Mouse (Mus musculus) heart, postnatal 0 days (tissue): ENCODE data around the gene Creld2. TPM values are rescaled to one million over a fixed set of nuclear protein-coding genes. Genes with fewer than 3 reads are reported as not detected.

Experiments used
- ATAC-seq: fragments of 200-750 bp; cut with Nextera tagmentation; 2 replicates; pipeline ENCODE4 v1.8.0; 2017; ENCODE audit warnings: low read depth, moderate number of reproducible peaks, moderate library complexity; ENCODE audit not compliant: insufficient read depth
- DNase-seq: peaks from one replicate; pipeline ENCODE4 v3.0.0-alpha.2; 2016; ENCODE audit warnings: low spot score
- H3K27ac ChIP-seq: fragments of 300-500 bp; sonication (generic); 2 replicates; pipeline ENCODE4 v1.5.1; 2014; ENCODE audit warnings: low read depth, mild to moderate bottlenecking
- H3K27me3 ChIP-seq: fragments of 300-500 bp; sonication (generic); 2 replicates; pipeline ENCODE4 v1.6.1; 2014; ENCODE audit warnings: low read length, mixed read lengths; ENCODE audit not compliant: control insufficient read depth, insufficient read depth
- H3K36me3 ChIP-seq: fragments of 300-500 bp; sonication (generic); replicated peaks from 2 replicates; pipeline ENCODE4 v1.6.1; 2014; ENCODE audit warnings: low read length, mixed read lengths; ENCODE audit not compliant: control insufficient read depth, insufficient read depth
- H3K4me1 ChIP-seq: fragments of 300-500 bp; sonication (generic); 2 replicates; pipeline ENCODE4 v1.6.1; 2014; ENCODE audit warnings: antibody characterized with exemption; ENCODE audit not compliant: control insufficient read depth, insufficient read depth
- H3K4me2 ChIP-seq: fragments of 300-500 bp; sonication (generic); 2 replicates; pipeline ENCODE4 v1.6.1; 2014; ENCODE audit warnings: low read depth, mild to moderate bottlenecking, low read length, moderate library complexity
- H3K4me3 ChIP-seq: fragments of 300-500 bp; sonication (generic); 2 replicates; pipeline ENCODE4 v1.5.1; 2014; ENCODE audit warnings: low read depth, low read length
- H3K9ac ChIP-seq: fragments of 300-500 bp; sonication (generic); replicated peaks from 2 replicates; pipeline ENCODE4 v1.6.1; 2014; ENCODE audit warnings: low read depth, low read length, mixed read lengths
- H3K9me3 ChIP-seq: fragments of 300-500 bp; sonication (generic); replicated peaks from 2 replicates; pipeline ENCODE4 v1.6.1; 2016; ENCODE audit warnings: low read length; ENCODE audit not compliant: control insufficient read depth
- CTCF ChIP-seq: IDR thresholded peaks from 2 replicates; pipeline ENCODE4 v1.5.1; 2016; ENCODE audit warnings: antibody characterized with exemption, control low read depth, low read depth
- EP300 ChIP-seq: IDR thresholded peaks from 2 replicates; pipeline ENCODE4 v1.6.1; 2016; ENCODE audit warnings: antibody characterized with exemption, low read depth
- WGBS: fragments of 180-500 bp; shearing (Covaris S2); extraction: QIAGEN DNeasy Blood & Tissue Kit; methylation state at CpG from one replicate; pipeline ENCODE4 v1.1.7; 2014; 5-methylcytosine and 5-hydroxymethylcytosine counted together
- polyA plus RNA-seq: library from polyadenylated mRNA; unstranded; fragments of >200 nt; fragmentation: Nextera tagmentation; extraction: Ambion mirVana; gene quantifications from 2 replicates; pipeline ENCODE4 v1.2.1, GENCODE M21; 2015
- total RNA-seq: library from RNA; depleted of rRNA; stranded (reverse); fragments of >200 nt; gene quantifications from 2 replicates; pipeline ENCODE4 v1.2.3, GENCODE M21; 2014; ENCODE audit warnings: low replicate concordance

Gene Creld2
- total and polyA plus RNA-seq, 2 experiments from 2014 or later, result 23.3 to 26.3 TPM

- Histone ChIP-seq H3K9ac (no peak overlapping the region), H3K27ac (no peak overlapping the region), H3K36me3 (peaks cover 42% of the 10 kb centered on the region), H3K4me1 (peaks cover 36% of the 10 kb centered on the region), H3K27me3 (no peaks in the 10 kb centered on the region), H3K4me2 (no peak overlapping the region), H3K9me3 (no peaks in the 10 kb centered on the region), H3K4me3 (no peak overlapping the region)
- TF ChIP-seq EP300 (no peak), CTCF (no peak)
- no peak for DNase-seq
- no peak for ATAC-seq
- WGBS, result 84% methylated on average over 6 of the region's 6 CpGs
Measured at GRCm38 (mm10) chr15:88827466-88827865, 8.0 kb downstream of the Creld2 start.

GRCm38 (mm10) chr15:88827991-88828799 is 8.7 kb downstream of the Creld2 start:
- DNase-seq (peak; percentile 50), ATAC-seq (peak; percentile 48)
- Histone ChIP-seq H3K9me3 (no peaks in the 10 kb centered on the region), H3K36me3 (peaks cover 35% of the 10 kb centered on the region), H3K9ac (no peak overlapping the region), H3K27ac (no peak overlapping the region), H3K27me3 (no peaks in the 10 kb centered on the region), H3K4me2 (no peak overlapping the region), H3K4me3 (no peak overlapping the region), H3K4me1 (peaks cover 39% of the 10 kb centered on the region)
- 21% methylated on average over 9 of the region's 9 CpGs for WGBS
- TF ChIP-seq CTCF (peak; percentile 66), EP300 (no peak)

GRCm38 (mm10) chr15:88828800-88829705 is 9.6 kb downstream of the Creld2 start:
- Histone ChIP-seq H3K27me3 (no peaks in the 10 kb centered on the region), H3K9ac (no peak overlapping the region), H3K36me3 (peaks cover 27% of the 10 kb centered on the region), H3K27ac (no peak overlapping the region), H3K9me3 (no peaks in the 10 kb centered on the region), H3K4me1 (peaks cover 39% of the 10 kb centered on the region), H3K4me2 (no peak overlapping the region), H3K4me3 (no peak overlapping the region)
- ATAC-seq (peak; percentile 84), DNase-seq (peak; percentile 78)
- 45% methylated on average over 17 of the region's 17 CpGs for WGBS
- TF ChIP-seq CTCF (peak; percentile 95), EP300 (no peak)

GRCm38 (mm10) chr15:88829791-88830440 is 10.5 kb downstream of the Creld2 start:
- H3K4me1 ChIP-seq, result peaks cover 39% of the 10 kb centered on the region
- no peaks in the 10 kb centered on the region for H3K9me3 ChIP-seq
- ATAC-seq (no peak), DNase-seq (no peak)
- H3K9ac ChIP-seq, result no peak overlapping the region
- WGBS, result 53% methylated on average over 6 of the region's 6 CpGs
- H3K27ac ChIP-seq, result 0 out of 2 replicates have a peak overlapping the region, but pooled peaks have one; percentile 21
- peaks cover 18% of the 10 kb centered on the region for H3K36me3 ChIP-seq
- H3K27me3 ChIP-seq, result no peaks in the 10 kb centered on the region
- H3K4me3 ChIP-seq, result no peak overlapping the region
- no peak overlapping the region for H3K4me2 ChIP-seq
- TF ChIP-seq CTCF, result no peak
- TF ChIP-seq EP300, result no peak

GRCm38 (mm10) chr15:88830696-88831095 is 11.2 kb downstream of the Creld2 start:
- H3K9me3 ChIP-seq, result no peaks in the 10 kb centered on the region
- WGBS, result 83% methylated on average over 5 of the region's 5 CpGs
- TF ChIP-seq CTCF (no peak), EP300 (no peak)
- DNase-seq, result no peak
- ATAC-seq, result no peak
- H3K9ac ChIP-seq, result no peak overlapping the region
- H3K4me1 ChIP-seq, result peaks cover 39% of the 10 kb centered on the region
- peak overlapping the region; percentile 89 for H3K27ac ChIP-seq
- H3K27me3 ChIP-seq, result no peaks in the 10 kb centered on the region
- no peak overlapping the region for H3K4me3 ChIP-seq
- no peak overlapping the region for H3K4me2 ChIP-seq
- H3K36me3 ChIP-seq, result peaks cover 10% of the 10 kb centered on the region
